Mouse (Mus musculus): ENCODE data around the gene Gle1.

The Gle1 gene

GRCm38 (mm10) chr2:29964354-29965249 is 29.4 kb downstream of the Gle1 start:
- DNase-seq: peak; percentile 40

GRCm38 (mm10) chr2:29965250-29965843 is 30.1 kb downstream of the Gle1 start, which contains the start of gene Sptan1:
Gene Sptan1, plus strand, starts transcription at chr2:29965560.
- DNase-seq: peak; percentile 97

GRCm38 (mm10) chr2:29965906-29966305 is 30.7 kb downstream of the Gle1 start:
- peak; percentile 60 for DNase-seq

GRCm38 (mm10) chr2:29966826-29967225 is 31.6 kb downstream of the Gle1 start:
- DNase-seq: no peak

- DNase-seq: no peak
Measured at GRCm38 (mm10) chr2:29967768-29968167, 32.5 kb downstream of the Gle1 start.

- DNase-seq: no peak
Measured at GRCm38 (mm10) chr2:29968638-29969037, 33.4 kb downstream of the Gle1 start.

GRCm38 (mm10) chr2:29971838-29972635 is 36.8 kb downstream of the Gle1 start:
- DNase-seq: peak; percentile 67

GRCm38 (mm10) chr2:29973525-29973924 is 38.3 kb downstream of the Gle1 start:
- DNase-seq: no peak

- peak; percentile 49 for DNase-seq
Measured at GRCm38 (mm10) chr2:29977307-29977706, 42.1 kb downstream of the Gle1 start.

GRCm38 (mm10) chr2:29980661-29981060 is 45.4 kb downstream of the Gle1 start:
- DNase-seq: no peak

GRCm38 (mm10) chr2:29991962-29992361 is 56.7 kb downstream of the Gle1 start:
- no peak for DNase-seq

GRCm38 (mm10) chr2:30009101-30009500 is 73.9 kb downstream of the Gle1 start:
- DNase-seq: no peak

Data from cerebellum, adult 8-10 months (tissue).